Mouse (Mus musculus): ENCODE measurements at regions not wholly inside any gene's neighbourhood (a gene's known extent, or its start where the extent isn't known, plus 50 kb on each side); places are given as distances from the start of the nearest gene placed in this dataset.
A peak's percentile ranks its signal among the peaks of the same experiment; 100 is the strongest.

DNA sequence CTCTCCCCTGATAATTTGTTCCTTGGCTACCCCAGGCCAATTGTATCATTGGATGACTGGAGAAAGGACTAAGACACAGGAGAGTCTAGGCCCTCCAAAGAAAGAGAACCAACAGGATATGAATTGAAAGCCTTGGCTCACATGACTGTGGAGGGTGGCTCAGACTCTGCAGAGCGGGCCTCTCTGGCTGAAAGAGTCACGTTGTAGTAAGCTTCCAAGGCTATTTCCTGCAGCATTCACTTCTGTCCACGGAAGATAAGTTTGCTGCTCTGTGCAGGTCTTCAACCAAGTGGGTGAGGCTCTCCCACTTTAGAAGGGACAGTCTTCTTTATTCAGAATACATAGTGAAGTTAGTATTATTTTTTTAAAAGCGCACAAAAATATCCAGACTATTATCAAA, 332.1 kb upstream of the Nfe2l3 start:
- H3K4me1 ChIP-seq (ENCODE audit: control insufficient read depth, insufficient read depth, low read length): no peaks in the 10 kb centered on the region
- WGBS: 90% methylated on average over 4 of the region's 4 CpGs
- H3K4me3 ChIP-seq (ENCODE audit: low read depth, low read length): no peak overlapping the region
- H3K9me3 ChIP-seq (ENCODE audit: control insufficient read depth, low read length): no peaks in the 10 kb centered on the region
- H3K27me3 ChIP-seq (ENCODE audit: control insufficient read depth, insufficient read depth, low read length): no peaks in the 10 kb centered on the region
- no peak for ATAC-seq (ENCODE audit: low read depth)
- no peak overlapping the region for H3K27ac ChIP-seq (ENCODE audit: low read depth, low read length)
- H3K4me2 ChIP-seq (ENCODE audit: low read depth, low read length): no peak overlapping the region
- H3K36me3 ChIP-seq (ENCODE audit: control insufficient read depth, insufficient read depth, low read length): no peaks in the 10 kb centered on the region
- no peak overlapping the region for H3K9ac ChIP-seq (replicated peaks; ENCODE audit: low read depth, low read length)

DNA sequence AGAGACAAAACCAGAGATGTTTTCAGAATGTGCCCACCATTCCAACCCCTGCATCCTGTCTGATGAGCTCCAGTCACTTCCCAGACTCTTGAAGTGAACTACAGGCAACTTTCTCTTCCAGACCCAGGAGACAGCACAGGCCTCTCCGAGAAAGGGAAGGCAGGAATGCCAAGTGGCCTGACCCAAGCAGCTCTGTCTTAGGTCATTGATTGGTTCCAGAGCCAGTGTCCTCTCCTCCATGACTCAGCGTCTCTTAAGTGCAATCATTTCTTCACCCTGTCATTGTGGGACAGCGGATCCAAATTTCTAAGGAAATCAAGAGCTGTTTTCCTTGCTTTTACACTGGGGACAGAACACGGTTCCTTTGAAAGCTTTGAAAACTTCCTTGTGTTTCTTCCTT, 329.2 kb upstream of the Nfe2l3 start:
- ATAC-seq (ENCODE audit: low read depth): no peak
- H3K9me3 ChIP-seq (ENCODE audit: control insufficient read depth, low read length): no peaks in the 10 kb centered on the region
- no peaks in the 10 kb centered on the region for H3K27me3 ChIP-seq (ENCODE audit: control insufficient read depth, insufficient read depth, low read length)
- WGBS: 62% methylated on average over 4 of the region's 4 CpGs
- H3K4me1 ChIP-seq (ENCODE audit: control insufficient read depth, insufficient read depth, low read length): no peaks in the 10 kb centered on the region
- no peak overlapping the region for H3K27ac ChIP-seq (ENCODE audit: low read depth, low read length)
- no peak overlapping the region for H3K4me3 ChIP-seq (ENCODE audit: low read depth, low read length)
- H3K36me3 ChIP-seq (ENCODE audit: control insufficient read depth, insufficient read depth, low read length): no peaks in the 10 kb centered on the region
- no peak overlapping the region for H3K4me2 ChIP-seq (ENCODE audit: low read depth, low read length)
- H3K9ac ChIP-seq (replicated peaks; ENCODE audit: low read depth, low read length): no peak overlapping the region

DNA sequence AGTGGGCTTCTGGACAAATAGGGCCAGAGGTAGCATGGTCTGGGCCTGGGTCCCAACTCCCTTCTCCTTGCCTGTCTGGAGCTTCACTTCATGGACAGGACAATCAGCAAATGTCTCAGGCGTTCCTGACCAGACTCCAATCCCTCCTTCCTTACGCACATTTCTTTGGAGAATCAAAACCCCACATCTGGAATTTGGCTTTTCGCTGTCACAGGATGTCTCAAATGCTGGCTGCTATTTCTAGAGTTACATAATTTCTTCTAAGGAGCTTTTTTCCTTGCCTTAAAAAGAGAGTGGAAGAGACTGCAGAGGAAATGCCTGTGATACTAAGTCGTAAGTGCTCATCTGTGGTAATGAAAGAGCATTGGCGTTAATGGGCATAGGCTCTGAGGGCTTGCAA, 328.1 kb upstream of the Nfe2l3 start:
- Histone ChIP-seq H3K36me3 (ENCODE audit: control insufficient read depth, insufficient read depth, low read length) (no peaks in the 10 kb centered on the region), H3K4me3 (ENCODE audit: low read depth, low read length) (no peak overlapping the region), H3K27ac (ENCODE audit: low read depth, low read length) (no peak overlapping the region), H3K9me3 (ENCODE audit: control insufficient read depth, low read length) (no peaks in the 10 kb centered on the region), H3K4me2 (ENCODE audit: low read depth, low read length) (no peak overlapping the region), H3K4me1 (ENCODE audit: control insufficient read depth, insufficient read depth, low read length) (no peaks in the 10 kb centered on the region), H3K27me3 (ENCODE audit: control insufficient read depth, insufficient read depth, low read length) (no peaks in the 10 kb centered on the region), H3K9ac (replicated peaks; ENCODE audit: low read depth, low read length) (no peak overlapping the region)
- no peak for ATAC-seq (ENCODE audit: low read depth)
- 81% methylated on average over 5 of the region's 5 CpGs for WGBS

DNA sequence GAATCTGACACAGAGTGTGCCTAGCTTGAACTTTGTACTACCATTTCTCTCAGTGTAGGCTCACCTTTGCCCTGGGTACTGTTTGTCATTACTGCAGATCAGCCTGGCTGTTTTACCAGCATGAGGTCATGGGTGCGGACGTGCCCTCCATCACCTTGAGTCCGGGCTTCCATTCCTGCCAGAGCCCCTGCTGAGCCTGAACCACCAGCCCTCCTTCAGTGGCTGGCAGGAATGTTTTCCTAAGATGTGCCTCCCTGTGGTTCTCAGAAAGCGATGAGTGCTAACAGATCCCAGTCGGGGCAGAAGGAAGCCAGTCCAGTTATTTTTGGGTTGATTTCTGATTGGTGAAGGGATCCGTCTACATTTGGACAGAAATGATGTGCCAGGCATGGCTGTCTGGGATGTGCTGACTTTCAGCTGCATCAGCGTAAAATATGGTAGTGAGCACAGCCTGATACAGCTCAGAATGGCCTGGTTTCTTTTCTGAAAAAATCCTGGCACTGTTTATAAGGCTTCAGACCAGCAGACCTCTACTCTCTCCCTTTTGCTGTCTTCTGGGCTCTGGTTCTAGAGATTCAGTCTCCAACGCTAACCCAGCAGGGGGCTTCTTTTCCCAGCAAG, 324.0 kb upstream of the Nfe2l3 start:
- no peak overlapping the region for H3K9ac ChIP-seq (replicated peaks; ENCODE audit: low read depth, low read length)
- ATAC-seq (ENCODE audit: low read depth): no peak
- H3K9me3 ChIP-seq (ENCODE audit: control insufficient read depth, low read length): no peaks in the 10 kb centered on the region
- no peak overlapping the region for H3K4me3 ChIP-seq (ENCODE audit: low read depth, low read length)
- no peak overlapping the region for H3K27ac ChIP-seq (ENCODE audit: low read depth, low read length)
- no peaks in the 10 kb centered on the region for H3K27me3 ChIP-seq (ENCODE audit: control insufficient read depth, insufficient read depth, low read length)
- H3K4me2 ChIP-seq (ENCODE audit: low read depth, low read length): no peak overlapping the region
- no peaks in the 10 kb centered on the region for H3K4me1 ChIP-seq (ENCODE audit: control insufficient read depth, insufficient read depth, low read length)
- no peaks in the 10 kb centered on the region for H3K36me3 ChIP-seq (ENCODE audit: control insufficient read depth, insufficient read depth, low read length)
- 50% methylated on average over 8 of the region's 8 CpGs for WGBS

DNA sequence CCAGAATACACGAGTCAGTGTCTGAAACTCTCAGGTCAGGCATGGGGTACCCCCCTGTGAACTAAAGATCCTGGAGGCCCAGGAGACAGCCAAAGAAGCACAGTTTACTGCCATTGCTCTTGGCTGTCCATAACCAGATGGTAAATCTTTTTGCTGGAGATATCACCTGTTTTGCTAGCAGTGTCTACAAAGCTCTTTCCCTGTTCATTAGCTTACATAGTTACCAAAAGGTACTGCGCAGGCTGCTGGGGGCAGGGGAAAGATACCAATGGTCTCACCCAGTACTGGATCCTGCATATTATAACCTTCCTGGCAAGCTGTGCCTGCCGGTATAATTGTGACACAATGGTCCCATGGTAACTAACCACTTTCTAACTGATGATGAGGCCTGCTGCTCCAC, 321.9 kb upstream of the Nfe2l3 start:
- no peak overlapping the region for H3K27ac ChIP-seq (ENCODE audit: low read depth, low read length)

DNA sequence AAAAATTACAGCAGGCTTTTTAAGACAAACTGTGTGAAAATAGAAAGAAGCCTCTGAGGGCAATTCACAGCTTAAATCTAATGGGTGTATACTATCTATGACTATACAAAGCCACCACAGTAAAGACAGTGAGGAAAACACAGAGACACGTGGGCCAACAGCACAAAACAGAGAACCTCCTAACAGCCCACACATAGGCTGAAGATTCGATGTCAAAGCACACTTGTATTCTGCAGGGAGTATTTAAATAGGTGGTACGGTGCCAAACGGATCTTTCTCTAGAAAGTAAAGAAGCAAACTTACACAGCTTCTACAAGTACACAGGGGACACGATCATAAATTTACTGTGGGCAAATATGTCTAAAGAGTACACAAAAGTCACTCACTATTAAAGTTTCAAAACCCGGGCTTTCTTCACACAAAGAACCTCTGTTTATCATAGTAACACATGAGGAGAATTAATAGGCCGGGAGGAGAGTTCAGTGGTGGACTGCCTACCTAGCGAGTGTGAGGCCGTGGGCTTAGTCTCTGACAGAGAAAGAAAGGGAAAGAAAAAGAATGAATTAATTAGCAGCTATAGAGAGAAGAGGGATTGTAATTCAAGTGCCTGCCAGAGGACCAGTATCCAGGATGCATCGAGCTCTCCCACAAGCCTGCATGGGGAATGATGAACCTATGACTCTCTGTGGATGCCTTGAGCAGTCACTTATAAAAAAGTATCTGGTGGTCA, 317.7 kb upstream of the Nfe2l3 start:
- Histone ChIP-seq H3K27ac (ENCODE audit: low read depth, low read length) (no peak overlapping the region), H3K27me3 (ENCODE audit: control insufficient read depth, insufficient read depth, low read length) (no peaks in the 10 kb centered on the region), H3K4me1 (ENCODE audit: control insufficient read depth, insufficient read depth, low read length) (no peaks in the 10 kb centered on the region), H3K9ac (replicated peaks; ENCODE audit: low read depth, low read length) (no peak overlapping the region), H3K4me3 (ENCODE audit: low read depth, low read length) (no peak overlapping the region), H3K36me3 (ENCODE audit: control insufficient read depth, insufficient read depth, low read length) (no peaks in the 10 kb centered on the region), H3K4me2 (ENCODE audit: low read depth, low read length) (no peak overlapping the region), H3K9me3 (ENCODE audit: control insufficient read depth, low read length) (no peaks in the 10 kb centered on the region)
- WGBS: 29% methylated on average over 10 of the region's 10 CpGs
- ATAC-seq (ENCODE audit: low read depth): peak; percentile 88

More for the DNA sequence above, 321.9 kb upstream of the Nfe2l3 start:
- no peak overlapping the region for H3K9ac ChIP-seq (replicated peaks; ENCODE audit: low read depth, low read length)
- no peaks in the 10 kb centered on the region for H3K27me3 ChIP-seq (ENCODE audit: control insufficient read depth, insufficient read depth, low read length)
- no peaks in the 10 kb centered on the region for H3K4me1 ChIP-seq (ENCODE audit: control insufficient read depth, insufficient read depth, low read length)
- no peaks in the 10 kb centered on the region for H3K36me3 ChIP-seq (ENCODE audit: control insufficient read depth, insufficient read depth, low read length)
- no peaks in the 10 kb centered on the region for H3K9me3 ChIP-seq (ENCODE audit: control insufficient read depth, low read length)
- H3K4me2 ChIP-seq (ENCODE audit: low read depth, low read length): no peak overlapping the region
- WGBS: 95% methylated on average over 3 of the region's 3 CpGs
- H3K4me3 ChIP-seq (ENCODE audit: low read depth, low read length): no peak overlapping the region
- ATAC-seq (ENCODE audit: low read depth): no peak

DNA sequence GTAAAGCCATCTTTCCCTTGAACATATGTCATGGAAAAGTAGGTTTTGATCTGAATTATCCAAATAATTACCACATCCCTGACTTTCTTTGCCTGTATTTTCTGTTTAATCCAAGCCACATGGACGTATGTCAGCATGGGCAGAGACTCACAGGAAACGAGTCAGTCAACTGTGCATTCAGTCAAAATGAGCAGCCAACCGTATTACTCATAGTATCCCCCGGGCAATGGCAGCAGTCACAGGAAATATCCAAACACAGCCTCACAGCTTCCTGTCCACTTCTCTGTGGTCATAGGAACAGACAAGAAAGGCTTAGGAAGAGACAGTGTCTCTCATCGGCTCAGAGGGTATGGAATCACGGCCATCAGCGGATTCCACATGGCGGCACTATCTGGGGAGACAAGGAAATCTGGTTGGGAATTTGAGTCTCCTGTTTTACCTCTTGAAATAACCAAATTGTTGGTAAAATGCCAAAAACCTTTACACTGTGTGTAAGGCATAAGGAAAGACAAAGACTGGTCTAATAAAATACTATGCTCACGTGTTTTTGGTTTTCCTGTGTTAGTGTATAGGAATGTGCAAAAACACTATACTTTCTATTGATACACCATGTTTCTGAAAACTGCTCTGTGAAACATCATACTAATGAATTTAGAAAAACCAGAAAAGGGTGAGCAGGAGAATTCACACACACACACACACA, 313.5 kb upstream of the Nfe2l3 start:
- Histone ChIP-seq H3K4me1 (ENCODE audit: control insufficient read depth, insufficient read depth, low read length) (no peaks in the 10 kb centered on the region), H3K4me3 (ENCODE audit: low read depth, low read length) (no peak overlapping the region), H3K9ac (replicated peaks; ENCODE audit: low read depth, low read length) (no peak overlapping the region), H3K36me3 (ENCODE audit: control insufficient read depth, insufficient read depth, low read length) (no peaks in the 10 kb centered on the region), H3K27me3 (ENCODE audit: control insufficient read depth, insufficient read depth, low read length) (no peaks in the 10 kb centered on the region), H3K4me2 (ENCODE audit: low read depth, low read length) (no peak overlapping the region), H3K9me3 (ENCODE audit: control insufficient read depth, low read length) (no peaks in the 10 kb centered on the region), H3K27ac (ENCODE audit: low read depth, low read length) (no peak overlapping the region)
- no peak for ATAC-seq (ENCODE audit: low read depth)
- WGBS: 68% methylated on average over 9 of the region's 9 CpGs

DNA sequence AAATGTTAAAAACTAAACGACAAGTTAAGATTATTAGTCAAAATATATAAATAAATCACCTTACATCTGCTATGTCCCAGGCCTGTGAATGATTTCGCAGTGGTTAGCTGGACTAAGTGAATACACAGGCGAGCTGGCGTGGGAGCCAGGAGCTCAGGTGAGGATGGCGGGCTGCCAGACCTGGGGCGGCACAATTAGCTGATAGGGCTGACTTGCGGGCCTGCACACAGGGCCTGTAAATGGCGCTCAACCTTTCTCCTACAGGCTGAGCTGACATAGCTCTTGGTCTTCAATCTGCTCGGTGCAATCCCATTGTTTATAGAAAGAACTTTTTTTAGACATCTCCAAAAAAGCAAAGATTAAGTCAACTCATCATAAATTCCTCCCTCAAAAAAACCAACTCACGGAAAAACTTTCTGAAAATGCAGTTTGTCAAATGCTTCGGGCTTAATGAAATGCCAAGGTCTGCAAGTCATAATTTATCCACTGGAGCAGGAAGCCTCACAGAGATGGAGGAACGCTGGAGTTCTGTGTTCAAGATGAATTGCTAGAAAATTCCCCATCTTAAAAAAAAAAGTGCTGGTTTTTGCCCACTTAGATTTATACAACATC, 312.7 kb upstream of the Nfe2l3 start:
- Histone ChIP-seq H3K9me3 (ENCODE audit: control insufficient read depth, low read length) (no peaks in the 10 kb centered on the region), H3K4me2 (ENCODE audit: low read depth, low read length) (no peak overlapping the region), H3K4me3 (ENCODE audit: low read depth, low read length) (no peak overlapping the region), H3K9ac (replicated peaks; ENCODE audit: low read depth, low read length) (no peak overlapping the region), H3K4me1 (ENCODE audit: control insufficient read depth, insufficient read depth, low read length) (no peaks in the 10 kb centered on the region), H3K27ac (ENCODE audit: low read depth, low read length) (no peak overlapping the region), H3K27me3 (ENCODE audit: control insufficient read depth, insufficient read depth, low read length) (no peaks in the 10 kb centered on the region), H3K36me3 (ENCODE audit: control insufficient read depth, insufficient read depth, low read length) (no peaks in the 10 kb centered on the region)
- 80% methylated on average over 12 of the region's 12 CpGs for WGBS
- ATAC-seq (ENCODE audit: low read depth): no peak

DNA sequence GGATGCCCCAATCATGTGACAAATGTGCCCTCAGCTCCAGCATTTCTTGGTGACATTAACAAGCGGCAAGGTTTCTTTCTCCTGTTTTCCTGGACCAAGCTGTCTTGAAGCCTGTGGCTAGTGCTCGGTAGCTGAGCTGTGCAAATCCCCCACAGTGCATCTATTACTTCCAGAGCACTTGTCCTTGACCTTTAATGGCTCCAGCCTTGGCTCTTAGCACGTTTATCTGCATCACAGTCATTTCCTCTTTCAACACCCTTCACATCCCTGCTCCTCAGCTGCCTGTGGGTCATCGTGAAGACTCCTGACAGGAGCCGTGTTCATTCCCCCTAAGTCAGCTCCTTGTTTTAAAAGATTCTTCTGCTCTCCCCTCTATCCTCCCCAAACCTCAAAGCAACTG, 309.5 kb upstream of the Nfe2l3 start:
- no peak overlapping the region for H3K9ac ChIP-seq (replicated peaks; ENCODE audit: low read depth, low read length)
- no peaks in the 10 kb centered on the region for H3K9me3 ChIP-seq (ENCODE audit: control insufficient read depth, low read length)
- H3K4me2 ChIP-seq (ENCODE audit: low read depth, low read length): no peak overlapping the region
- H3K4me3 ChIP-seq (ENCODE audit: low read depth, low read length): no peak overlapping the region
- ATAC-seq (ENCODE audit: low read depth): no peak
- WGBS: 52% methylated on average over 5 of the region's 5 CpGs
- H3K36me3 ChIP-seq (ENCODE audit: control insufficient read depth, insufficient read depth, low read length): no peaks in the 10 kb centered on the region
- no peaks in the 10 kb centered on the region for H3K4me1 ChIP-seq (ENCODE audit: control insufficient read depth, insufficient read depth, low read length)
- H3K27me3 ChIP-seq (ENCODE audit: control insufficient read depth, insufficient read depth, low read length): no peaks in the 10 kb centered on the region
- no peak overlapping the region for H3K27ac ChIP-seq (ENCODE audit: low read depth, low read length)
